Mouse (Mus musculus) small intestine, adult 2 months (tissue): ENCODE measurements around the gene Pias3.

Experiments used
- CTCF ChIP-seq: fragments of 200-500 bp; IDR thresholded peaks from 2 replicates; pipeline ENCODE4 v1.5.1; 2012; ENCODE audit warnings: low read depth, mild to moderate bottlenecking, control low read depth, inconsistent platforms, low read length, moderate library complexity, mixed read lengths; ENCODE audit not compliant: insufficient replicate concordance, insufficient read length; ENCODE audit errors: extremely low read depth
- POLR2A ChIP-seq: fragments of 200-500 bp; IDR thresholded peaks from 2 replicates; pipeline ENCODE4 v1.6.1; 2012; ENCODE audit warnings: low read depth, mild to moderate bottlenecking, control low read depth, inconsistent platforms, low read length, moderate library complexity

GRCm38 (mm10) chr3:96729403-96729784 is 33.2 kb downstream of the Pias3 start:
- TF ChIP-seq CTCF (no peak), POLR2A (no peak)
